Mouse (Mus musculus): ENCODE results near the gene Rab3ip. TPM values are rescaled to one million over a fixed set of nuclear protein-coding genes. Genes with fewer than 3 reads are reported as not detected.

The Rab3ip gene
- total and polyA plus RNA-seq, 3 experiments, result 15.2 to 23.2 TPM; not detected in 1

GRCm38 (mm10) chr10:116908901-116909642, 41.5 kb downstream of the Rab3ip start:
- Histone ChIP-seq H3K4me1 (ENCODE audit: control insufficient read depth in 1 of 2, insufficient read depth in 2 of 2, low read length in 2 of 2) (no peaks in the 10 kb centered on the region), H3K9me3 (replicated peaks; ENCODE audit: insufficient read depth, low read length) (no peaks in the 10 kb centered on the region), H3K27ac (ENCODE audit: control insufficient read depth, low read depth, low read length) (no peak overlapping the region), H3K79me2 (ENCODE audit: control insufficient read depth, insufficient read depth, low read length, poor library complexity) (no peaks in the 10 kb centered on the region), H3K36me3 (ENCODE audit: control insufficient read depth in 1 of 2, insufficient read depth in 2 of 2, low read length in 2 of 2) (peaks cover 0 to 2% of the 10 kb centered on the region in 2 experiments; a peak in 1 of 4 replicates), H3K9ac (ENCODE audit: control insufficient read depth, low read depth, low read length, poor library complexity, severe bottlenecking) (no peak overlapping the region), H3K4me3 (ENCODE audit: control insufficient read depth in 1 of 2, insufficient read depth in 1 of 2, low read depth in 2 of 2, low read length in 2 of 2) (no peak overlapping the region), H3K27me3 (ENCODE audit: control insufficient read depth in 1 of 2, insufficient read depth in 2 of 2, low read length in 2 of 2) (no peaks in the 10 kb centered on the region)
- no peak for TF ChIP-seq HCFC1 (IDR thresholded peaks at IDR 0.05; ENCODE audit: low read depth, low read length)
- DNase-seq (ENCODE audit: low read depth, low spot score), result no peak

GRCm38 (mm10) chr10:116906794-116907193, 43.8 kb downstream of the Rab3ip start:
- TF ChIP-seq SMC3 (IDR thresholded peaks at IDR 0.05; ENCODE audit: low read depth, low read length) (no peak), TAL1 (IDR thresholded peaks at IDR 0.05; ENCODE audit: low read length) (no peak), NRF1 (IDR thresholded peaks at IDR 0.05; ENCODE audit: insufficient read depth, low read depth, low read length, poor library complexity, severe bottlenecking) (no peak), JUND (IDR thresholded peaks at IDR 0.05; ENCODE audit: low read depth, low read length) (no peak), KAT2A (conservative IDR thresholded peaks at IDR 0.05; ENCODE audit: low read depth, low read length) (no peak), MXI1 (IDR thresholded peaks at IDR 0.05; ENCODE audit: low read depth, low read length) (no peak), HCFC1 (IDR thresholded peaks at IDR 0.05; ENCODE audit: low read depth, low read length) (no peak), POLR2A (IDR thresholded peaks at IDR 0.05; ENCODE audit: control insufficient read depth in 1 of 2, insufficient read depth in 1 of 2, low read depth in 1 of 2, low read length in 2 of 2, poor library complexity in 1 of 2) (no peak), SIN3A (IDR thresholded peaks at IDR 0.05; ENCODE audit: low read length) (no peak), TBP (IDR thresholded peaks at IDR 0.05; ENCODE audit: low read depth, low read length) (no peak)
- Histone ChIP-seq H3K27ac (ENCODE audit: control insufficient read depth, low read depth, low read length) (no peak overlapping the region), H3K36me3 (ENCODE audit: control insufficient read depth in 1 of 2, insufficient read depth in 2 of 2, low read length in 2 of 2) (no peaks in the 10 kb centered on the region; a peak in 1 of 4 replicates)

GRCm38 (mm10) chr10:116904503-116904908, 46.1 kb downstream of the Rab3ip start:
- DNase-seq (ENCODE audit: low read depth, low spot score), result no peak
- H3K9ac ChIP-seq (ENCODE audit: control insufficient read depth, low read depth, low read length, poor library complexity, severe bottlenecking), result no peak overlapping the region
- no peaks in the 10 kb centered on the region for H3K4me1 ChIP-seq (ENCODE audit: control insufficient read depth in 1 of 2, insufficient read depth in 2 of 2, low read length in 2 of 2)
- no peaks in the 10 kb centered on the region for H3K27me3 ChIP-seq (ENCODE audit: control insufficient read depth in 1 of 2, insufficient read depth in 2 of 2, low read length in 2 of 2)
- no peak overlapping the region for H3K4me3 ChIP-seq (ENCODE audit: control insufficient read depth in 1 of 2, insufficient read depth in 1 of 2, low read depth in 2 of 2, low read length in 2 of 2)
- H3K27ac ChIP-seq (ENCODE audit: control insufficient read depth, low read depth, low read length), result no peak overlapping the region
- no peak for TF ChIP-seq USF2 (IDR thresholded peaks at IDR 0.05; ENCODE audit: borderline replicate concordance in 1 of 2, insufficient read depth in 1 of 2, low read depth in 1 of 2, low read length in 2 of 2)
- TF ChIP-seq ELF1 (IDR thresholded peaks at IDR 0.05; ENCODE audit: low read depth, low read length), result no peak
- no peak for TF ChIP-seq RCOR1 (IDR thresholded peaks at IDR 0.05; ENCODE audit: low read depth, low read length)
- H3K36me3 ChIP-seq (ENCODE audit: control insufficient read depth in 1 of 2, insufficient read depth in 2 of 2, low read length in 2 of 2), result no peaks in the 10 kb centered on the region; a peak in 1 of 4 replicates
- H3K79me2 ChIP-seq (ENCODE audit: control insufficient read depth, insufficient read depth, low read length, poor library complexity), result no peaks in the 10 kb centered on the region
- H3K9me3 ChIP-seq (replicated peaks; ENCODE audit: insufficient read depth, low read length), result no peaks in the 10 kb centered on the region

More at GRCm38 (mm10) chr10:116906794-116907193, 43.8 kb downstream of the Rab3ip start:
- H3K4me3 ChIP-seq (ENCODE audit: control insufficient read depth in 1 of 2, insufficient read depth in 1 of 2, low read depth in 2 of 2, low read length in 2 of 2), result no peak overlapping the region
- no peak overlapping the region for H3K9ac ChIP-seq (ENCODE audit: control insufficient read depth, low read depth, low read length, poor library complexity, severe bottlenecking)
- DNase-seq (ENCODE audit: low read depth, low spot score), result no peak
- H3K79me2 ChIP-seq (ENCODE audit: control insufficient read depth, insufficient read depth, low read length, poor library complexity), result no peaks in the 10 kb centered on the region
- no peaks in the 10 kb centered on the region for H3K27me3 ChIP-seq (ENCODE audit: control insufficient read depth in 1 of 2, insufficient read depth in 2 of 2, low read length in 2 of 2)
- H3K4me1 ChIP-seq (ENCODE audit: control insufficient read depth in 1 of 2, insufficient read depth in 2 of 2, low read length in 2 of 2), result no peaks in the 10 kb centered on the region
- H3K9me3 ChIP-seq (replicated peaks; ENCODE audit: insufficient read depth, low read length), result no peaks in the 10 kb centered on the region
